Mouse (Mus musculus): ENCODE data around the gene Krtap5-3.
"Not testable (repeated sequence)": the region's sequence is repeated elsewhere in the genome, so short reads cannot be mapped to it uniquely, and the experiment has no call there.

Gene Krtap5-3

DNA sequence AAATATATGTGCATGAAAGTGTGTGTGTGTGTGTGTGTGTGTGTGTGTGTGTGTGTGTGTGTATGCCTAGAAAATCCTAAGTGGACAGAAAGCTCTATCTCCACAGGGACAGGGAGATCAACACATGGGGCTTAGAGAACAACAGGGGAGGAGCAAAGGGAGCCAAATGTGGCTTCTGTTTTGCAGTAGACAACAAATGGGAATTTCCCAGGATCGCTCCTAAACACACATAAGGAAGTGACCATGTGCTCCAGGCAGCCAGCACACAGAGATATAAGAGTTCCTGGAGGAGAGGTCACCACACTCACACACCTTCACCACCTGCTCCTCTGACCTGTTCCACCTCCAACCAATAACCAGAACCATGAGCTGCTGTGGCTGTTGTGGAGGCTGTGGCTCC, at the start of gene Krtap5-3:
TSS of gene Krtap5-3 (plus strand) at position 301 of the 400 bp plus-strand sequence.
- DNase-seq (ENCODE audit: low read depth): no peak

DNA sequence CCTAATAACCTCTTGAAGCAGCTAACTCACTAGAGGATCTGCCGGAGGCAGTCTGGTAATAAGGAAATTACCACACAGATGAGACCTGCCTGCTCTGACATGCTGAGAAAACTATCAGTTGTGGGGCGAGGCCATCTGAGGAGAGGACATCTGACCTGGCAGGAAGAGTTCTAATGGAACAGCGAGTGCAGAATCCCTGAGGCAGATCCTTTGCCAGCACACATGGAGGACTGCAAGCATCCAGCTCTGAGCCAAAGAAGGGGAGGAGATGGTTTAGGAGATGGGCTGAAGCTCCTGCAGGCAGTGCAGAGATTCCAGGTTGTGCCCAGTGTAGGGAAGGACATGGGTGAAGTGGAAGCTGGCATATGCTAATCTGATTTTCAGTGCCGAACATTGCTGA, 49.0 kb upstream of the Krtap5-3 start:
- no peak for DNase-seq (ENCODE audit: low read depth)

DNA sequence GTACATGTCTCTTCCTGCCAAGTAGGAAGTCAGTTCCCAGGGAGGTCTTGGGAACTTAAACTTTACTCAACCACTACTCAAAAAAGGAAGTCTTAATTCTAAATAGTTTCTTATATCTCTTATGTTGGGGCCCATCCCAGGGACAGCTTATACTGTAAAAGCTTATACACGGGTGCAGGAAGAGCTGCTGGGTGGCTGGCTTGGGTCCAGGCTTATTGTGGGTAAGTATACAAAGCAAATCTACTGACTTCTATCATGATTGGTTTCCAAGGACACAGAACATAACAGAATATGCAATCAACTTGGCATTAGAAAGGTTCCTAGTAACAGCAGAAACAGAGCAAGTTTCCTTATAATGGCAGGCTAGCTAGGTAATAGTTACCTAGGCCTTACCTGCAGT, 45.9 kb upstream of the Krtap5-3 start:
- no peak for DNase-seq (ENCODE audit: low read depth)

DNA sequence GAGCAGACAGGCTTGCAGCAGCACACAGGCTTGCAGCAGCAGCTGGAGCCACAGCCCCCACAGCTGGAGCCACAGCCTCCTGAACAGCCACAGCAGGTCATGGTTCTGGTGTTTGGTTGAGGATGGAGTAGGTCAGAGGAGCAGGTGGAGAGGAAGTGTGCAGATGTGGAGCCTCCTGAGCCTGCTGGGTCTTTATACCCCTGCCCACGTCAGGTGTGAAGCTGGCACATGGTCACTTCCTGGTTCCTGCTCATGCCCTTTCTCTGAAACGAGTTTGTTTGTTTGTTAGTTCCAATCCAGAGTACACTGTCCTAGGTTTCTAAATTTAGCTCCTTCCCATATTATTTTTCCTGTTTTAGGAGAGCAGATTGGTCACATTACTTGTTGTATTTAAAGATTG, 44.2 kb upstream of the Krtap5-3 start, which contains the start of gene Gm29735:
TSS of gene Gm29735 (minus strand) at position 101 of the 400 bp plus-strand sequence.
- not testable (repeated sequence) for DNase-seq (ENCODE audit: low read depth)

DNA sequence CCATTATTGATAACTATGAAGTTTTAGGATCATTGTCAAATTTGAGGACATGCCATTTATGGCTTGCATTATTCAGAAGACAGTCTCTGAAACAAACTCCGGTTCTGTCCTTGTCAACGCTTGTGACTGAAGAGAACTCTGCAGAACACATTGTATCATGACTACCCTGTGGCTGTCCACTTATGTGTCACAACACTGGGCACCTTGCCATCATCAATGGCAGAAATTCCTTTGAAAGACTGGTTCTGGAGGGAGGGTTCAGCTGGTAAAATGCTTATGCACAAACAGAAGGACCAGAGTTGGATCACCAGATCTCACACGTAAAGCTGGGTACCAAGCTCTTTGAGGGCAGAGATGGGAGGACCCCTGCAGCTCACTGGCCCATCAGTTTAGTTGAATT, 41.8 kb upstream of the Krtap5-3 start:
- DNase-seq (ENCODE audit: low read depth): no peak

DNA sequence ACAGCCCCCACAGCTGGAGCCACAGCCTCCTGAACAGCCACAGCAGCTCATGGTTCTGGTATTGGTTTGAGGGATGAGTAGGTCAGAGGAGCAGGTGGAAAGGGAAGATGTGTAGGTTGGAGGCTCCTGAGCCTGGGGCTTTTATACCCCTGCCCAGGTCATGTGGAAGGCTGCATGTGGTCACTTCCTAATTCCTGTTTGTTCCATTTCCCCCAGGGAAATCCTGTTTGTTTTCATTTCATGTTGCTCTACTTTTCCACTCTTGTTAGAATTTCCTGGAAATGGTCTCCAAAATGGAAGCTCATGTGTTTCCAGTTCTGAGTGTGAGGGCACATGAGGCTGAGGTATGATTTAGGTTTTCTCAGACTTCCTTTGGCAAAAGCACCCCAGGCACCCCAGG, 35.5 kb upstream of the Krtap5-3 start, which contains the start of gene Gm4553:
TSS of gene Gm4553 (minus strand) at position 101 of the 400 bp plus-strand sequence.
- not testable (repeated sequence) for DNase-seq (ENCODE audit: low read depth)

DNA sequence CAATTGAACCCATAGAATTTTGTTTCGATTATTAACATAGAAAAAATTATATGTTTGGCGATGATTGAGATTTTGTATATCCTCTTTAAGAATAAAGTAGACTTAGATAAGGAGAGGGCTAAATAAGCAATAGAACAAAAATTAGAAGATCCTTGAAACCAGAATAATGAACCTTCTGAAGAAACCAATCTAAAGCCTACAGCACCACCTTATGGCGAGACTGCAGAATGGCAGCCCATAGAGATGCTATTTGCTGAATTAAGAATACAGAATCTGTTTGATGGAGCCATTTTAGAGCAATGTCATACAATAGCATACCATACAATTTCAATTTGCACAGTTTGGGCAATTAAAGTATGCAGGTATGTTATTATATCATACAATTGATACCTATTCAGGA, 31.3 kb upstream of the Krtap5-3 start:
- DNase-seq (ENCODE audit: low read depth): no peak

DNA sequence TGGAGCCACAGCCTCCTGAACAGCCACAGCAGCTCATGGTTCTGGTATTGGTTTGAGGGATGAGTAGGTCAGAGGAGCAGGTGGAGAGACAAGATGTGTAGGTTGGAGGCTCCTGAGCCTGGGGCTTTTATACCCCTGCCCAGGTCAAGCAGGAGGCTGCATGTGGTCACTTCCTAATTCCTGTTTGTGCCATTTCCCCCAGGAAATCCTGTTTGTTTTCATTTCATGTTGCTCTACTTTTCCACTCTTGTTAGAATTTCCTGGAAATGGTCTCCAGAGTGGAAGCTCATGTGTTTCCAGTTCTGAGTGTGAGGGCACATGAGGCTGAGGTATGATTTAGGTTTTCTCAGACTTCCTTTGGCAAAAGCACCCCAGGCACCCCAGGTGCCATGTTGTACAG, 25.3 kb upstream of the Krtap5-3 start, which contains the start of gene Krtap5-2:
TSS of gene Krtap5-2 (minus strand) at position 101 of the 400 bp plus-strand sequence.
- not testable (repeated sequence) for DNase-seq (ENCODE audit: low read depth)

DNA sequence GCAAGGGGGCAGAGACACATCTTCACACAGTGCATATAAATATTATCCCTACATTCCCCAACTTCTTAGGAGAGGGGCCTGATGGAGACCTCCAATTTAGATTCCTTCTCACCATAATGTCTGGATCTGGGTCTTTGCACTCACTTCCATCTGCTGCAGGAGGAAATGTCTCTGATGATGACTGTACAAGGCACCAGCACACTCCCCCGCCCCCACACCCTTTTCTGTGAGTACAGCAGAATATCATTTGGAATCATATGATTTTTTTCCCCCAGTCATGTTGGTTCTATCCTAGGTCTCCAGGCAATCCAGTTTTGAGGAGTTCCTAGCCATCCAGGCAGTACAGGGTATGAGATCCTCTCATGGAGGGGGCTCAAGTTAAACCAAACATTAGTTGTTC, 22.5 kb upstream of the Krtap5-3 start:
- DNase-seq (ENCODE audit: low read depth): no peak

DNA sequence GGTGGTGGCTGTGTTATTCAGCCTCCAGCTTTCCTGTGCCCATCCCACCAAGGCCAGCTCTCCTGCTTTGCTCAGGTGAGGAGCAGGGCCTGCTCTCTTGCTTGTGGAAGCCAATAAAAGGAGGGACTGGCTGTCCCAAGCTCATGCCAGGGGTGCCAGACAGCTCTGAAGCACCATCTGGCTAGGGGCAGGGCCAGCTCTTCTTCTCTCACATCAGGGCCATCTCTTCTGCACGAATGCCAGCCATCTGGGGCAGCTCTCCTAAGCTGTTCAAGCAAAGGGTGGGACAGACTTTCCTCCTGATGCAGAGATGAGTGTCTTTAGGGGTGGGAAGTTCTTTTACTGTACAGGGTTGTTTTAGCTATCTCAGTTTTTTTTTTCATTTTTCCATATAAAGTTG, 20.1 kb upstream of the Krtap5-3 start:
- no peak for DNase-seq (ENCODE audit: low read depth)

DNA sequence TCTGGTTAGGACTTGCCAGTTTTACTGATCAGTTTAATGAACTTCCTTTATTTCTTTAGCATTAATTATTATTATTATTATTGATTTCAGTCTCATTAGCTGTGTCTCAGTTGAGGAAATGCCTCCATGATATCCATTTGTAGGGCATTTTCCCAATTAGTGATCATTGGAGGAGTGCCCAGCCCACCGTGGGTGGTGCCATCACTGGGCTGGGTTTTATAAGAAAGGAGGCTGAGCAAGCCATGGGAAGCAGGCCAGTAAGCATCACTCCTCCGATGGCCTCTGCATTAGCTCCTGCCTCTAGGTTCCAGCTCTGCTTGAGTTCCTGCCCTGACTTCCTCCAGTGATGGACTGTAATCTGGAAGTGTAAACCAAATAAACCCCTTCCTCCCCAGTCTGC, 13.0 kb upstream of the Krtap5-3 start:
- no peak for DNase-seq (ENCODE audit: low read depth)

DNA sequence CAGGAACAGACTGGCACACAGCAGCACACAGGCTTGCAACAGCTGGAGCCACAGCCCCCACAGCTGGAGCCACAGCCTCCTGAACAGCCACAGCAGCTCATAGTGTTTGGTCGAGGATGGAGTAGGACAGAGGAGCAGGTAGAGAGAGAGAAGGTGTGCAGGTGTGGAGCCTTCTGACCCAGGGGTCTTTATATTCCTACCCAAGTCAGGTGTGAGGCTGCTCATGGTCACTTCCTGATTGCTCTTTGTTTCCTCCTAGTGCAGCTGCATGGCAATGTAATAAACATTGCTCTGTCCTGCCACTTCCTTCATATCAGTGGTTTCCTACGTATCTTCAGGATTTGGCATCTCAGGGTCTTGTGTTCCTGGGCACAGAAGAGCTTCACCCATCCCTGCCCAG, 10.9 kb upstream of the Krtap5-3 start, which contains the start of gene Gm10153:
TSS of gene Gm10153 (minus strand) at position 101 of the 400 bp plus-strand sequence.
- DNase-seq (ENCODE audit: low read depth): no peak

DNA sequence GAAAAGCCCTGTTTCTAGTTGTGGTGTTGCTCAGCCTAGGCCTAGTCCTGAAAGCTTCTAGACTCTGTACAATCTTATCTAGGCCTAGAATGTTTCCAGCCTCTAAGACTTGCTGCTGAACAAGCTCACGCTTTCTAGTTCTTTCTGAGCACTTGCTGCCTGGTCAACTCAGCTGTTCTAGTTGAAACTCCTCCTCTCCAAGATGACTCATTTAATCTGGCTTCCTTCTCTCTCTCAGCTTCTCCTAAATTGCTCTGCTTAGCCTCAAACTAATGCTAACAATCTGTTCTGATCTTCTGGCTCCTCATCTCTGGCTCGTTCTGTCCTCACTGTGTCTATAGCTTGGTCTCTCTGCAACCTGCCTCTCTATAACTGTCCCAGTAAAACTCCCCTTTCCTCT, 2.4 kb upstream of the Krtap5-3 start:
- DNase-seq (ENCODE audit: low read depth): no peak

DNA sequence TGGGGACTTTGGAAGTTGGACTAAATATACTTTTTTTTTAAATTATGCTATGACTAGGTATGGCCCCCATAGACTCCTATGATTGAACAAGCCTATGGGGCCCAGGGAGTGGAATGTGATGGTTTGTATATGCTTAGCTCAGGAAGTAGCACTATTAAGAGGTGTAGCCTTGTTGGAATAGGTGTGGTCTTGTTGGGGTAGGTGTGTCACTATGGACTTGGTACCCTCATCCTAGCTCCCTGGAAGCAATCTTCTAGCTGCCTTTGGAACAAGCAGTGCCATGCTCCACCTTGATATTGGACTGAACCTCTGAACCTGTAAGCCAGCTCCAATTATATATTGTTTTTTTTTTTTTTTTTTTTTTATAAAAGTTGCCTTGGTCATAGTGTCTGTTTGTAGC, 4.3 kb downstream of the Krtap5-3 start:
- no peak for DNase-seq (ENCODE audit: low read depth)

DNA sequence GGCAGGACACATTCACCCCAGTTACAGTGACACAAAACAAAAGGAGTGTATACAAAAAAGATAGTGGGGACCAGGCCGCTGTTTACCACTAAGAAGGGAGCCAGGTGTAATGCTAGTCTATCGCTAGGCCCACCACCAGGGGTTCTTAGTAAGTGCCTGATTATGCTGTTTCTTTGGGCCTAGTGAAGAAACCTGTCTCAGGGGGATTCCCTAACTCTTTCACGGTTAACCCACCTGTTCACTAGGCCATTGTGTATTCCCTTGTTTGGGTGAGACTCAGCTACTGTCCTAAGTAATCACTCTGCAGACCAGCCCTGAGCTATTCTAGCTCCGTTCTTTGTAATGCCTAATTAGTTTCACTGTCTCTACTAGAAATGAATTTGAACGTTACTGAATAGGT, 5.7 kb downstream of the Krtap5-3 start:
- not testable (repeated sequence) for DNase-seq (ENCODE audit: low read depth)

DNA sequence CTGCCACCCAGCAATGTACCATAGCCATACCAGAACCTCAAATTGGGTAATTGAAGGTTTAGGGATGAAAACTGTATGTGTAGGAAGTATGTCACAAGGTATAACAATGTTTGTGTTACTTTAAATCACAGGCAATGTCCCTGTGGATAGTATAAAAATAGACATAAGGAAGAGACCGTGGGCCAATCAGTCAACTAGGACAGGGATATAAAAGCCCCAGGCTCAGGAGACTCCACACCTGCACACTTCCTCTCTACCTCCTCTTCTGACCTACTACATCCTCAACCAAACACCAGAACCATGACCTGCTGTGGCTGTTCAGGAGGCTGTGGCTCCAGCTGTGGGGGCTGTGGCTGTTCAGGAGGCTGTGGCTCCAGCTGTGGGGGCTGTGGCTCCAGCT, 10.4 kb downstream of the Krtap5-3 start, which contains the start of gene Gm7579:
TSS of gene Gm7579 (plus strand) at position 301 of the 400 bp plus-strand sequence.
- no peak for DNase-seq (ENCODE audit: low read depth)

DNA sequence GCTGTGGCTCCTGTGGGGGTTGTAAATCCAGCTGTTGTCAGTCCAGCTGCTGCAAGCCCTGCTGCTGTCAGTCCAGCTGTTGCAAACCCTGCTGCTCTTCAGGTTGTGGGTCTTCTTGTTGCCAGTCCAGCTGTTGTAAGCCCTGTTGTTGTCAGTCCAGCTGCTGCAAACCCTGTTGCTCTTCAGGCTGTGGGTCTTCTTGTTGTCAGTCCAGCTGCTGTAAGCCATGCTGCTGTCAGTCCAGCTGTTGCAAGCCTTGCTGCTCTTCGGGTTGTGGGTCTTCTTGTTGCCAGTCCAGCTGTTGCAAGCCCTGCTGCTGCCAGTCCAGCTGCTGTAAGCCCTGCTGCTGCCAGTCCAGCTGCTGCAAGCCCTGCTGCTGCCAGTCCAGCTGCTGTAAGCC, 11.0 kb downstream of the Krtap5-3 start:
- DNase-seq (ENCODE audit: low read depth): not testable (repeated sequence)

DNA sequence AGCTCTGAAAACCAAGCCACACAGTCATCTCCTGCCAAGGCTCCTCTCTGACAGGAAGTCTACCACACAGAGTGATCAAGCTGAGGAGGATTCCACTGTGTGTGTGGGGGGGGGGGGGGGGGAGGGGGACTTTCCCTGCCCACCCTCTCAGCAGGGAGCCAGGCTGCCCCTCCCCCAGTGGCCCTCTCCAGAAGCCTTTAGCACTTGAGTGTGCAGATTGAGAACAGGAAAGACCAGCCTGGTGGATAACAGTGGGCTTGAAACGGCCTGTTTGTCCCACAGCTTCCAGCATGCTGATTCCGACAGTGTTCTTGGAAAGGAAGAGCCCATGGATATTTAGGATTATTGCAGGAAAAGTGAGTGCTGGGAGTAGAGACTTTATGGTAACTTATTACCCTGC, 23.4 kb downstream of the Krtap5-3 start:
- DNase-seq (ENCODE audit: low read depth): no peak

DNA sequence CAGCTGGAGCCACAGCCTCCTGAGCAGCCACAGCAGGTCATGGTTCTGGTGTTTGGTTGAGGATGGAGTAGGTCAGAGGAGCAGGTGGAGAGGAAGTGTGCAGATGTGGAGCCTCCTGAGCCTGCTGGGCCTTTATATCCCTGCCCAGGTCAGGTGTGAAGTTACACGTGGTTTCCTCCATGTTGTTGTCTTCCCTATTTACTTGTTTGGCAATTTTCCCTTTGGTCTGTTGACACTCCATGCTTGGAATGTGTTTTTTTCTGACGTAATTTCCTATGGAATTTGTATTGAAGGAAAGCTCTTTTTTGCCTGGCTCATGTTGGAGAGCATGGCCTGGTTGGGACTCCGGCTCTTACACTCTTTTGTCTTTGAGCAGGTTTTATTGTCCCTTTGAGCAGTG, 28.7 kb downstream of the Krtap5-3 start, which contains the start of gene Krtap5-5:
TSS of gene Krtap5-5 (minus strand) at position 101 of the 400 bp plus-strand sequence.
- DNase-seq (ENCODE audit: low read depth): not testable (repeated sequence)

DNA sequence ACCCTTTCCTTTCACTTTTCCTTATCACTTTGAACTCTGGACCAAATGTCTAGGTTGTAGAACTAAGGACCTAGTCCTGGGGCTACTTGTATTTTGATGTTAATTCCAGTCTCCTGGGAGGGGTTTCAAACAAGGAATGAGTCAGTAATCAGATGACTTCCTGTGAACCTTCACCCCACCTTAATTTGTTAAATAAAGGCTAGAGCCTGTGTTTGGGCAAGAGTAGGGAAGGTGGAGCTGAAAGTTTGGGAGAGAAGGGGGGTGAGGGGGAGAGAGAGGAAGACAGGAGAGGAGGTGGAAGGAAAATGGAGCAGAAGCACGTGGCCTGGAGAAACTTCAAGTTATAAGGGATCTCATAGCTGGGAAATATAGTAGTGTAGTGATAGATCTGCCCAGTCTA, 30.4 kb downstream of the Krtap5-3 start:
- no peak for DNase-seq (ENCODE audit: low read depth)

DNA sequence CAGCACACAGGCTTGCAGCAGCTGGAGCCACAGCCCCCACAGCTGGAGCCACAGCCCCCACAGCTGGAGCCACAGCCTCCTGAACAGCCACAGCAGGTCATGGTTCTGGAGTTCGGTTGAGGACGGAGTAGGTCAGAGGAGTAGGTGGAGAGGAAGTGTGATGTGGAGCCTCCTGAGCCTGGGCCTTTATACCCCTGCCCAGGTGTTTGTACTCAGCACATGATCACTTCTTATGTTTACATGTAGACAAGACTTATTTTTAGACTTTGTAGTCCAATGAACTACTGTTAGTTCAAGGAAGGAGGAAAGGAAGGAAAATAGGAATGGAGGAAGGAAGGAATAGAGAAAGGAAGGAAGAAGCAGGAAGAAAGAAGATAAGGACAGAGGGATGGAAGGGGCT, 39.8 kb downstream of the Krtap5-3 start, which contains the start of gene Gm40460:
TSS of gene Gm40460 (minus strand) at position 101 of the 400 bp plus-strand sequence.
- no peak for DNase-seq (ENCODE audit: low read depth)

DNA sequence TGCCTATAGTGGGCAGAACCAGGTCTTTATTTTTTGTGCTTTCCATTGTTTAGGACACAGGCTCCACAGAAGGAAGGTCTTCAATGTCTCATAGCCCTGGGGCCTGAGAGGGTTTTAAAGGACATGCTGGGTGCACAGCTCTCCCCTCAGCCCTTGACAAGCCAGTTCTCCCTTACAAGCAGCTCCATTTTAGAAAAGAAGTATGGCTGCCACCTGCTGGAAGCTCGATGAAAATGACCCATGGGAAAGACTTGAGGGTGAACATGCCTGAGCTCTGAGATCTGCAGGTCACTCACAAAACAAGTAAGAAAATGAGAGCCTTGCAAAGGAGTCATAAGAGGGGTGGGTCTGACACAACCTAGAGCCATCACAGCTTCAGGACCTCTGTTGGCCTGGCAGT, 48.7 kb downstream of the Krtap5-3 start:
- peak; percentile 5 for DNase-seq (ENCODE audit: low read depth)
